Mouse (Mus musculus) hindbrain, embryonic 10.5 days (tissue): ENCODE measurements at regions not wholly inside any gene's neighbourhood (a gene's known extent, or its start where the extent isn't known, plus 50 kb on each side); places are given as distances from the start of the nearest gene placed in this dataset.

Source experiments
- DNase-seq: peaks from one replicate; pipeline ENCODE4 v3.0.0-alpha.2; 2017; ENCODE audit warnings: low spot score
- H3K27ac ChIP-seq: fragments of 300-500 bp; sonication (generic); 2 replicates; pipeline ENCODE4 v1.5.1; 2016; ENCODE audit warnings: mild to moderate bottlenecking, moderate library complexity
- H3K27me3 ChIP-seq: fragments of 300-500 bp; sonication (generic); 2 replicates; pipeline ENCODE4 v1.6.1; 2016; ENCODE audit warnings: mild to moderate bottlenecking; ENCODE audit not compliant: poor library complexity, insufficient read depth, severe bottlenecking
- H3K36me3 ChIP-seq: fragments of 300-500 bp; sonication (generic); 2 replicates; pipeline ENCODE4 v1.6.1; 2016; ENCODE audit warnings: mild to moderate bottlenecking, moderate library complexity
- H3K4me1 ChIP-seq: fragments of 300-500 bp; sonication (generic); replicated peaks from 2 replicates; pipeline ENCODE4 v1.6.1; 2016; ENCODE audit warnings: mild to moderate bottlenecking
- H3K4me3 ChIP-seq: fragments of 300-500 bp; sonication (generic); 2 replicates; pipeline ENCODE4 v1.5.1; 2016; ENCODE audit warnings: mild to moderate bottlenecking, moderate library complexity
- H3K9me3 ChIP-seq: fragments of 300-500 bp; sonication (generic); 2 replicates; pipeline ENCODE4 v1.6.1; 2016; ENCODE audit warnings: mild to moderate bottlenecking, moderate library complexity
- WGBS: fragments of 180-500 bp; shearing (Covaris S2); methylation state at CpG from one replicate; pipeline ENCODE4 v1.1.7; 2016; 5-methylcytosine and 5-hydroxymethylcytosine counted together

DNA sequence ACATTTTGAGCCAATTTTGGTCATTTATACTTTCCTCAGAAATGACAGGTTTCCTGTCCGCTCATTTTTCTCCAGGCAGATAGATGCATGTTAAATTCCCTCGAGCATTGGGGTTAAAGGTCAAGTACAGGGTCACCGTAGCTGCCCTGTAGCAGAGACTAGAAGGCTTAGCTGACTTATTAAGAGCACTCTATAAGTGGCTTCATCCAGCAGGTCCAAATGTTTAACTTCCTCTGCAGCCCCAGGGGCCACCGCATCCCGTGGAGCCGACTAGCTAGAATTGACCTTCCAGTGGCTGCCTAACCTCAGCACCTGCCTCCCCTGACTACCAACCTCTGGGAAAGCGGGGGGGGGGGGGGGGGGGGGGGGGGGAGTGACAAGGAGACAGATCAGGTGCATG is 114.7 kb downstream of the Rpl14 start:
- 17% methylated on average over 7 of the region's 7 CpGs for WGBS

DNA sequence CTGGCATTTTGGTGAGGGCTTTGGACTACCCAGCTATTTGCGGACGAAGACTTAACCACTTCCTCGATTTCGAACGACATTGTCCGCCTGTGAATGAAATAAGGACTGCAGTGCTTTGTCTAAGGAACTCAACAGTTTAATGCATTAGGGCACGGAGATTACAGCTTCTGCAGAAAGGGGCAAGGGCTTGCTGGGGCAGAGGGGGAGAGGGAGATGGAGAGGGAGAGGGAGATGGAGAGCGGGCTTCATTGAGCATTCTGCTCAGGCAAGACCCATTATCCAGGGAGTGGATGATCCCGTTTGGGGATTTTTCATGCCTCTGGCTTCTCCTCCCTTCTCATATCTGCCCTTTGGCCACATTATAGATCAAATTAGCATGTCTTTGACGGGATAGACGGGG is 117.8 kb downstream of the Rpl14 start:
- DNase-seq, result no peak
- Histone ChIP-seq H3K27ac (no peak overlapping the region; the same call in 1 of the 2 replicates), H3K27me3 (no peaks in the 10 kb centered on the region), H3K36me3 (no peaks in the 10 kb centered on the region), H3K4me1 (peaks cover 64% of the 10 kb centered on the region), H3K9me3 (no peaks in the 10 kb centered on the region), H3K4me3 (no peak overlapping the region)
- WGBS, result 74% methylated on average over 11 of the region's 11 CpGs

More for the DNA sequence above, 114.7 kb downstream of the Rpl14 start:
- no peaks in the 10 kb centered on the region for H3K27me3 ChIP-seq
- H3K4me3 ChIP-seq, result no peak overlapping the region
- no peaks in the 10 kb centered on the region for H3K9me3 ChIP-seq
- peaks cover 47% of the 10 kb centered on the region for H3K4me1 ChIP-seq
- no peaks in the 10 kb centered on the region for H3K36me3 ChIP-seq
- DNase-seq, result peak; percentile 42
- H3K27ac ChIP-seq, result no peak overlapping the region

GRCm38 (mm10) chr9:120690510-120690909 is 119.3 kb downstream of the Rpl14 start:
- Histone ChIP-seq H3K4me3 (no peak overlapping the region; the same call in 1 of the 2 replicates), H3K4me1 (peaks cover 54% of the 10 kb centered on the region)
- no peak for DNase-seq

GRCm38 (mm10) chr9:120690961-120691941 is 120.0 kb downstream of the Rpl14 start:
- H3K27me3 ChIP-seq, result no peaks in the 10 kb centered on the region
- H3K27ac ChIP-seq, result peak overlapping the region; percentile 86
- no peaks in the 10 kb centered on the region for H3K36me3 ChIP-seq
- 2% methylated on average over 30 of the region's 30 CpGs for WGBS
- peaks cover 49% of the 10 kb centered on the region for H3K4me1 ChIP-seq
- DNase-seq, result peak; percentile 93
- H3K9me3 ChIP-seq, result no peaks in the 10 kb centered on the region
- peak overlapping the region; percentile 39 for H3K4me3 ChIP-seq

More at GRCm38 (mm10) chr9:120690510-120690909, 119.3 kb downstream of the Rpl14 start:
- Histone ChIP-seq H3K9me3 (no peaks in the 10 kb centered on the region), H3K36me3 (no peaks in the 10 kb centered on the region), H3K27ac (peak overlapping the region; percentile 86), H3K27me3 (no peaks in the 10 kb centered on the region)
- 21% methylated on average over 5 of the region's 5 CpGs for WGBS

- no peak for DNase-seq
- Histone ChIP-seq H3K36me3 (no peaks in the 10 kb centered on the region), H3K9me3 (no peaks in the 10 kb centered on the region), H3K4me3 (peak overlapping the region; percentile 39), H3K4me1 (peaks cover 43% of the 10 kb centered on the region), H3K27me3 (no peaks in the 10 kb centered on the region), H3K27ac (peak overlapping the region; percentile 86)
- WGBS, result 15% methylated on average over 14 of the region's 14 CpGs
Measured at GRCm38 (mm10) chr9:120691971-120692401, 120.7 kb downstream of the Rpl14 start.

DNA sequence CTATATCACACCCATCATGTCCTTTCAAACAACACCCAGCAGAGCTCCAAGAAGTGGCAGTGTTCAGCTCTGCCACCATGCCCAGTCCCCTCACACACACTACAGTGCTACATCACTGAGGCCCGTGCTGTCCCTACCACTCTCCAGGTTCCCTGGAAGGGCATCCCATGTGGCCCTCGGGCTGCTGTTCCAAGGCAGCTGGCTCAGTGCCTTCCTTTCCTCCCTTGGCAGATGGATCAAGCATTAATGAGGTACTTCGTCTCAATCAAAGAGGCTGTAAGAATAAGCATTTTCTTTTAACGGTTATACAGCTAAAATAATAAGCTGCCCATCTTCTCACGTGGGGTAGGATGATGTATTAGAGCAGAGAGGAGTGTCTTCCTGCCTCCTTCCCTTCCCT is 123.2 kb downstream of the Rpl14 start:
- Histone ChIP-seq H3K27me3 (no peaks in the 10 kb centered on the region), H3K9me3 (no peaks in the 10 kb centered on the region), H3K36me3 (no peaks in the 10 kb centered on the region), H3K4me1 (peaks cover 48% of the 10 kb centered on the region), H3K27ac (no peak overlapping the region), H3K4me3 (no peak overlapping the region)
- DNase-seq, result no peak
- whole genome bisulfite sequencing, result 81% methylated on average over 5 of the region's 5 CpGs

- Histone ChIP-seq H3K4me3 (no peak overlapping the region), H3K27me3 (no peaks in the 10 kb centered on the region), H3K4me1 (peaks cover 32% of the 10 kb centered on the region), H3K27ac (no peak overlapping the region), H3K36me3 (no peaks in the 10 kb centered on the region), H3K9me3 (no peaks in the 10 kb centered on the region)
- DNase-seq, result no peak
- whole genome bisulfite sequencing, result 90% methylated on average over 10 of the region's 10 CpGs
Measured at GRCm38 (mm10) chr9:120695966-120696365, 124.7 kb downstream of the Rpl14 start.

GRCm38 (mm10) chr9:120697749-120698148 is 126.5 kb downstream of the Rpl14 start:
- Histone ChIP-seq H3K9me3 (no peaks in the 10 kb centered on the region), H3K4me3 (no peak overlapping the region), H3K36me3 (no peaks in the 10 kb centered on the region), H3K4me1 (peaks cover 15% of the 10 kb centered on the region), H3K27ac (peak overlapping the region; percentile 53), H3K27me3 (no peaks in the 10 kb centered on the region)
- WGBS, result 86% methylated on average over 7 of the region's 7 CpGs
- DNase-seq, result no peak

GRCm38 (mm10) chr9:120699781-120700180 is 128.5 kb downstream of the Rpl14 start:
- WGBS, result 89% methylated on average over 5 of the region's 5 CpGs
- Histone ChIP-seq H3K27me3 (no peaks in the 10 kb centered on the region), H3K4me3 (no peak overlapping the region), H3K27ac (no peak overlapping the region), H3K36me3 (no peaks in the 10 kb centered on the region), H3K9me3 (no peaks in the 10 kb centered on the region), H3K4me1 (peaks cover 20% of the 10 kb centered on the region)
- DNase-seq, result no peak

GRCm38 (mm10) chr9:120702836-120703235 is 131.6 kb downstream of the Rpl14 start:
- peaks cover 23% of the 10 kb centered on the region for H3K4me1 ChIP-seq
- no peak overlapping the region for H3K4me3 ChIP-seq
- H3K9me3 ChIP-seq, result no peaks in the 10 kb centered on the region
- H3K27ac ChIP-seq, result peak overlapping the region; percentile 16; the same call in 1 of the 2 replicates
- WGBS, result 83% methylated on average over 7 of the region's 7 CpGs
- no peaks in the 10 kb centered on the region for H3K27me3 ChIP-seq
- no peaks in the 10 kb centered on the region for H3K36me3 ChIP-seq
- DNase-seq, result no peak

GRCm38 (mm10) chr9:120703291-120703930 is 132.2 kb downstream of the Rpl14 start:
- Histone ChIP-seq H3K27me3 (no peaks in the 10 kb centered on the region), H3K4me3 (no peak overlapping the region), H3K9me3 (no peaks in the 10 kb centered on the region), H3K27ac (no peak overlapping the region; the same call in 1 of the 2 replicates), H3K4me1 (peaks cover 26% of the 10 kb centered on the region), H3K36me3 (no peaks in the 10 kb centered on the region)
- 62% methylated on average over 10 of the region's 10 CpGs for WGBS
- no peak for DNase-seq

GRCm38 (mm10) chr9:120706562-120707198 is 135.4 kb downstream of the Rpl14 start:
- peaks cover 35% of the 10 kb centered on the region for H3K4me1 ChIP-seq
- 58% methylated on average over 9 of the region's 9 CpGs for WGBS
- H3K27me3 ChIP-seq, result no peaks in the 10 kb centered on the region
- no peak for DNase-seq
- H3K36me3 ChIP-seq, result no peaks in the 10 kb centered on the region
- H3K9me3 ChIP-seq, result peaks cover 5% of the 10 kb centered on the region
- H3K4me3 ChIP-seq, result no peak overlapping the region
- H3K27ac ChIP-seq, result no peak overlapping the region
